Mouse (Mus musculus) hindbrain, embryonic 11.5 days (tissue): ENCODE measurements around the gene Flot2. TPM values are rescaled to one million over a fixed set of nuclear protein-coding genes. Genes with fewer than 3 reads are reported as not detected.
A peak's percentile ranks its signal among the peaks of the same experiment; 100 is the strongest.
"Not testable (repeated sequence)": the region's sequence is repeated elsewhere in the genome, so short reads cannot be mapped to it uniquely, and the experiment has no call there.

Experiments
- ATAC-seq: fragments of 200-750 bp; cut with Nextera tagmentation; 2 replicates; pipeline ENCODE4 v1.8.0; 2017; ENCODE audit warnings: mild to moderate bottlenecking, moderate TSS enrichment, moderate library complexity; ENCODE audit not compliant: low FRiP score
- DNase-seq: peaks from one replicate; pipeline ENCODE4 v3.0.0-alpha.2; 2015; ENCODE audit warnings: low spot score
- H3K27ac ChIP-seq: fragments of 300-500 bp; sonication (generic); 2 replicates; pipeline ENCODE4 v1.5.1; 2014; ENCODE audit warnings: mild to moderate bottlenecking, low read depth, low read length
- H3K27me3 ChIP-seq: fragments of 300-500 bp; sonication (generic); 2 replicates; pipeline ENCODE4 v1.6.1; 2014; ENCODE audit warnings: mild to moderate bottlenecking, low read length, moderate library complexity, mixed read lengths; ENCODE audit not compliant: control insufficient read depth, insufficient read depth
- H3K36me3 ChIP-seq: fragments of 300-500 bp; sonication (generic); 2 replicates; pipeline ENCODE4 v1.6.1; 2014; ENCODE audit warnings: mild to moderate bottlenecking, low read length, moderate library complexity, mixed read lengths; ENCODE audit not compliant: control insufficient read depth, insufficient read depth
- H3K4me1 ChIP-seq: fragments of 300-500 bp; sonication (generic); replicated peaks from 2 replicates; pipeline ENCODE4 v1.6.1; 2014; ENCODE audit warnings: low read length, mixed read lengths; ENCODE audit not compliant: control insufficient read depth, insufficient read depth
- H3K4me2 ChIP-seq: fragments of 300-500 bp; sonication (generic); replicated peaks from 2 replicates; pipeline ENCODE4 v1.6.1; 2014; ENCODE audit warnings: mild to moderate bottlenecking, low read depth, low read length
- H3K4me3 ChIP-seq: fragments of 300-500 bp; sonication (generic); 2 replicates; pipeline ENCODE4 v1.5.1; 2014; ENCODE audit warnings: low read depth, low read length
- H3K9ac ChIP-seq: fragments of 300-500 bp; sonication (generic); 2 replicates; pipeline ENCODE4 v1.6.1; 2014; ENCODE audit warnings: low read depth, low read length
- H3K9me3 ChIP-seq: fragments of 300-500 bp; sonication (generic); 2 replicates; pipeline ENCODE4 v1.6.1; 2016; ENCODE audit warnings: low read length; ENCODE audit not compliant: control insufficient read depth
- WGBS: fragments of 180-500 bp; shearing (Covaris S2); extraction: QIAGEN DNeasy Blood & Tissue Kit; methylation state at CpG from one replicate; pipeline ENCODE4 v1.1.7; 2014; 5-methylcytosine and 5-hydroxymethylcytosine counted together
- polyA plus RNA-seq: library from polyadenylated mRNA; unstranded; fragments of >200 nt; fragmentation: Nextera tagmentation; extraction: Ambion mirVana; gene quantifications from 2 replicates; pipeline ENCODE4 v1.2.1, GENCODE M21; 2014

Gene Flot2
- polyA plus RNA-seq, 1 experiment from 2014 or later, result 60.0 TPM

- H3K9me3 ChIP-seq, H3K9ac ChIP-seq, H3K4me2 ChIP-seq, H3K4me3 ChIP-seq, DNase-seq, H3K27ac ChIP-seq, H3K27me3 ChIP-seq, H3K4me1 ChIP-seq, H3K36me3 ChIP-seq, ATAC-seq: not testable (repeated sequence)
- WGBS, result 95% methylated on average over 2 of the region's 4 CpGs
Measured at GRCm38 (mm10) chr11:78048637-78049036, 10.9 kb downstream of the Flot2 start.

DNA sequence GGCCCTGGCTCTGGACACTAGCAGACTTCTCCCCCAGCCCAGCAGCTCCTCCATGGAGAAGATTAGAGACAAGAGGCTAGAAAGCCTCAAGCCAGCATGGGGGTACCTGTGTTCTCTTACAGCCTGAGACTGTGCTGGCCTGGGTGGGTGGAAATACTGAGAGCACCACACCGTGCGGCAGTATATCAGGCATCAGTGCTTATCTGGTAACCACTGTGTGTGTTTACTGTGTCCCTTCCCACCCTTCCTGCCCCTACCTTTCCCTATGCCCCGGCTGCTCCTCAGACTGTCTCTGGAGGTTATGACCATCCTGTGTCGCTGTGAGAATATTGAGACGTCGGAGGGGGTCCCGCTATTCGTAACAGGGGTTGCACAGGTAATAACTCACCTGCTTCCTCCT, 15.3 kb downstream of the Flot2 start:
- Histone ChIP-seq H3K4me1 (no peaks in the 10 kb centered on the region), H3K36me3 (peaks cover 3% of the 10 kb centered on the region; the same call in 1 of the 2 replicates)

GRCm38 (mm10) chr11:78056946-78057345, 19.2 kb downstream of the Flot2 start:
- Histone ChIP-seq H3K4me3 (no peak overlapping the region), H3K4me2 (no peak overlapping the region)
- WGBS, result 80% methylated on average over 8 of the region's 8 CpGs

More for the DNA sequence above, 15.3 kb downstream of the Flot2 start:
- Histone ChIP-seq H3K4me3 (no peak overlapping the region), H3K4me2 (no peak overlapping the region), H3K27ac (no peak overlapping the region), H3K27me3 (no peaks in the 10 kb centered on the region), H3K9ac (no peak overlapping the region), H3K9me3 (no peaks in the 10 kb centered on the region)
- ATAC-seq (no peak), DNase-seq (no peak)
- WGBS, result 92% methylated on average over 8 of the region's 8 CpGs

DNA sequence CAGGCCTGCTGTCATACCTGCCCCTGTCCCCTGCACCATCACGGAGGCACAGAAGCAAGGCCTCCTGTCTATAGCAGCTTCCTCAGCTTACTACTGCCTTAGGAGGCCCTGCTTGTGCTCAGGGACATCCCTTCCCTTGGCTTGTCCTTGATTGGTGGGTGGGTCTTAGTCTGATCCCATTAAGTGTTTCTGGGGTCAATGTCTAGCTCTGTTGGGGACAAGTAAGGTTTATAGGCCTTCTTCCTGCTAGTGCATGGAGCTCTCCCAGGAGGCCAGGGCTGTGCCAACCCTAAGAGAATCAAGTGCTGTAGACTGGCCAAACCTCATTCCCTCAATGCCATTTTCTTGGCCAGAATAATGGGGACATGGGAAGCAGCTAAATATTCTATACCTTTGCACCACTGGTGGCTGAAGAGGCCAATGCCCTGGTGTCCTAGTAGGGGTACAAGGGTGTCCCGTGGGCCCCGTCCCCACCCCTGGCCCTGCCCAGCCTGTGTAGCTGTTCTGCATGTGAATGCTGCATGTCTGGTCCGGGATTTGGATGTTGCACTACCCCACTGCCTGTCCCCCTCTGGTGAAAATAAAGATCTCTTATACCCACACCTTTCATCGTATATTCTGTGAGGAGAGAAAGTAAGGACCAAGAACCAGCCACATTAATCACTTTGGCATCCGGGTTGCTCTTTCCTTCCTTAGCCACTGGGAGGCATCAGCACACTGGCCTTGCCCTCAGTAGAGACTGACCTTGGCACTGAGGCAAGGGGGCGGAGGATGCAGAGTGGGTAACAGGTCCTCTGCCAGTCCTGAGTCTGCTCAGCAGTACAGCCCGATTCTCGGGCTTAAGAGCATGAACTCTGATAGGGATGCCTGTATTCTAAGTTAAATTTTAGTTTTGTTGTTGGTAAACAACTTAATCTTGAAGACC, 22.4 kb downstream of the Flot2 start:
- ATAC-seq (no peak), DNase-seq (peak; percentile 62)
- Histone ChIP-seq H3K4me2 (no peak overlapping the region), H3K9ac (no peak overlapping the region), H3K4me3 (no peak overlapping the region), H3K27me3 (no peaks in the 10 kb centered on the region), H3K4me1 (no peaks in the 10 kb centered on the region), H3K36me3 (peaks cover 4% of the 10 kb centered on the region; the same call in 1 of the 2 replicates), H3K27ac (no peak overlapping the region), H3K9me3 (no peaks in the 10 kb centered on the region)
- WGBS, result 61% methylated on average over 9 of the region's 9 CpGs

More at GRCm38 (mm10) chr11:78056946-78057345, 19.2 kb downstream of the Flot2 start:
- Histone ChIP-seq H3K27me3 (no peaks in the 10 kb centered on the region), H3K9me3 (no peaks in the 10 kb centered on the region), H3K9ac (no peak overlapping the region), H3K4me1 (no peaks in the 10 kb centered on the region), H3K36me3 (peaks cover 4% of the 10 kb centered on the region; the same call in 1 of the 2 replicates), H3K27ac (no peak overlapping the region)
- DNase-seq (no peak), ATAC-seq (no peak)

DNA sequence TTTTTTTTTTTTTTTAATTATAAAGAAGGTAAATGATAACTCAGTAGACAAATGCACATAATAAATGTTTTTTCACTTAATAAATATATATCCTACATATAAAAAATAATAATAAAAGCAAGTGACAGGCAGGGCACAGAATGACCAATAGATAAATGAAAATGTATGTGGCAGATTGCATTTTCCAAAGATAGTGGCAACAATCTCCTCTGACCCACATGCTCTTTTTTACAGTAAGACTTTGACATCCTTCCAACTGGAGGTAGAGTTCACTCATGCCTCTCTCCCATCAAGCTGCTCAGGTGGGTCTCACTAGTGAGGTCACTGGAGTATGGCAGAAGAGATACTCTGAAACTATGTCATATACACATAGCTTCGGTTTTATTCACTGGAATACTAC, 24.8 kb downstream of the Flot2 start:
- Histone ChIP-seq H3K4me1 (no peaks in the 10 kb centered on the region), H3K27ac (no peak overlapping the region), H3K4me2 (no peak overlapping the region), H3K9ac (no peak overlapping the region), H3K36me3 (peaks cover 4% of the 10 kb centered on the region; the same call in 1 of the 2 replicates), H3K4me3 (no peak overlapping the region), H3K27me3 (no peaks in the 10 kb centered on the region), H3K9me3 (no peaks in the 10 kb centered on the region)
- DNase-seq (no peak), ATAC-seq (no peak)
- WGBS, result 93% methylated on average over 1 of the region's 1 CpGs

DNA sequence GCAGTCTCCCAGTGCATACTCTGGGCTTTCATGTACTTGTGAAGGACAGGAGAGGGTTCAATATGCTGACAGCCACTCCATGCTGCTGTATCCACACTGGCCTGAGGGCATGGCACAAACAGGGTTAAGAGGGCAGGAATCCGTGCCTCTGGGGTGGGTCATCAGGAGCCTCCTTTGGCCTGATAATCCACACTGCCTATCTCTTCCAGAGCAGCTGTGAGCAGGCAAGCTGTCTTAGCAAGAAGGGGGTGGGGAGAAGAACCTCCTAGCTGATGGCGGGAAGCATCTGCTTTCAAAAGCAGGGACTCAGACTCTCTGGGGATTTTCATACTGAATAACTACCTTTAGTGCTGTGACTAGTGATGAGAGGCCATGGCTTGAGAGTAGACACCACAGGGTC, 28.2 kb downstream of the Flot2 start:
- no peak overlapping the region for H3K27ac ChIP-seq
- no peak for DNase-seq
- no peaks in the 10 kb centered on the region for H3K4me1 ChIP-seq
- H3K27me3 ChIP-seq, result no peaks in the 10 kb centered on the region
- no peaks in the 10 kb centered on the region for H3K9me3 ChIP-seq
- H3K4me2 ChIP-seq, result no peak overlapping the region
- H3K9ac ChIP-seq, result no peak overlapping the region
- 34% methylated on average over 2 of the region's 2 CpGs for WGBS
- no peaks in the 10 kb centered on the region for H3K36me3 ChIP-seq
- ATAC-seq, result no peak
- H3K4me3 ChIP-seq, result no peak overlapping the region

- Histone ChIP-seq H3K36me3 (no peaks in the 10 kb centered on the region), H3K9me3 (no peaks in the 10 kb centered on the region), H3K27me3 (no peaks in the 10 kb centered on the region), H3K9ac (no peak overlapping the region), H3K4me2 (no peak overlapping the region), H3K27ac (no peak overlapping the region), H3K4me1 (no peaks in the 10 kb centered on the region), H3K4me3 (no peak overlapping the region)
- ATAC-seq, result no peak
- no peak for DNase-seq
- WGBS, result 68% methylated on average over 2 of the region's 2 CpGs
Measured at GRCm38 (mm10) chr11:78066641-78067040, 28.9 kb downstream of the Flot2 start.

DNA sequence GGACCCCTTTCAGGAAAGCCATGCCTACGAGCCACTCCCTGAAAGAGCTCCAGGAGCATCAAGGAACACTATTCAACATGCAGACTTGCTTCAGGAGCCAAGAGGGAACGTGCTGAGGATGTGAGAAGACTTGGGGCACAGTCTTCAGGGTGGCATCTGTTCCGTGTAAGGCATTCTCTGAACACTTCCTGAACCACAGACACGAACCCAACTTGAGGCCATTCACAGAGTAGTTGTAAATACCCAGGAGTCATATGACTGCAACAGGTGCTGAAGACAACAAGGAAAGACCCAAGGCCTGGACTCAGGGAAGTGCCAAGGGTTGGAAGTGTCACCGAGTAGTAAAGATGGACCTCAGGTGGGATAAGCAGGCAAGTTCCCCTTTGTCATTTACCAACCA, 29.8 kb downstream of the Flot2 start:
- no peaks in the 10 kb centered on the region for H3K36me3 ChIP-seq
- DNase-seq (no peak), ATAC-seq (no peak)
- WGBS, result 80% methylated on average over 5 of the region's 5 CpGs
- H3K4me1 ChIP-seq, result no peaks in the 10 kb centered on the region
- no peak overlapping the region for H3K4me3 ChIP-seq
- H3K27ac ChIP-seq, result no peak overlapping the region
- H3K27me3 ChIP-seq, result no peaks in the 10 kb centered on the region
- no peaks in the 10 kb centered on the region for H3K9me3 ChIP-seq
- H3K9ac ChIP-seq, result no peak overlapping the region
- H3K4me2 ChIP-seq, result no peak overlapping the region

- Histone ChIP-seq H3K27me3 (no peaks in the 10 kb centered on the region), H3K9me3 (no peaks in the 10 kb centered on the region), H3K4me3 (no peak overlapping the region), H3K9ac (no peak overlapping the region), H3K36me3 (0 out of 2 replicates have a peak, but pooled peaks cover 5% of the 10 kb centered on the region), H3K4me2 (no peak overlapping the region), H3K4me1 (no peaks in the 10 kb centered on the region), H3K27ac (no peak overlapping the region)
- no peak for ATAC-seq
- WGBS, result 81% methylated on average over 5 of the region's 5 CpGs
- no peak for DNase-seq
Measured at GRCm38 (mm10) chr11:78069130-78069529, 31.4 kb downstream of the Flot2 start.
